Mouse (Mus musculus) bone marrow, adult 2 months (tissue): ENCODE results near the gene Atcay.

ENCODE experiments used
- CTCF ChIP-seq: fragments of 200-500 bp; IDR thresholded peaks from 2 replicates; pipeline ENCODE4 v1.5.1; 2011; ENCODE audit warnings: low read length, control low read depth; ENCODE audit not compliant: control insufficient read depth, insufficient read depth
- POLR2A ChIP-seq: fragments of 200-500 bp; IDR thresholded peaks from 2 replicates; pipeline ENCODE4 v1.6.1; 2011; ENCODE audit warnings: low read depth, mild to moderate bottlenecking, control low read depth, low read length, borderline replicate concordance; ENCODE audit not compliant: control insufficient read depth

DNA sequence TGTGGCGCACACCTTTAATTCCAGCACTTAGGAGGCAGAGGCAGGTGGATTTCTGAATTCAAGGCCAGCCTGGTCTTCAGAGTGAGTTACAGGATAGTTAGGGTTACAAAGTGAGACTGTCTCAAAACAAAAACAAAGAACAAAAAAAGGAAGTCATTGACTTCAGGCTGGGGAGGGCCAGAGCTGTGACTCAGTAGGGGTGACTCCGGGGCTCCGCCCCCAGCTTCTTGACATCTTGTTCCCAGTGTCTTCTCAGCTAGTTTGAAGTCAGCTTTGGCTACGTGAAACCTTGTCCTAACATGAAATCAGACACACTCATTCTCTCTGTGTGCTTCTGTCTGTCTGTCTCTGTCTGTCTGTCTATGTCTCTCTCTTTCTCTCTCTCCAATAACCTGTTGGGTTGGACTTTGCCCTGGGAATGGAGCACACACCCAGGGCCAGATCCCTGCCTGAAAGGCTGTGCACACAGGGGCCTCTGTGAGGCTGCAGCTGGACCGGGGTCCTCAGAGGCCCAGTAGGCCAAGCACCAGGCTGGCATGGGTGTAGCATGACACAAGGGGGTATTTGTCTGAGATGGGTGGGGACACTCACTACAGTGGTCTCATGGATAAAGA is 9.1 kb downstream of the Atcay start:
- no peak for TF ChIP-seq POLR2A
- TF ChIP-seq CTCF: no peak
